ENCODE assay signal across 9 mouse cellular contexts in the genomic region with DNA sequence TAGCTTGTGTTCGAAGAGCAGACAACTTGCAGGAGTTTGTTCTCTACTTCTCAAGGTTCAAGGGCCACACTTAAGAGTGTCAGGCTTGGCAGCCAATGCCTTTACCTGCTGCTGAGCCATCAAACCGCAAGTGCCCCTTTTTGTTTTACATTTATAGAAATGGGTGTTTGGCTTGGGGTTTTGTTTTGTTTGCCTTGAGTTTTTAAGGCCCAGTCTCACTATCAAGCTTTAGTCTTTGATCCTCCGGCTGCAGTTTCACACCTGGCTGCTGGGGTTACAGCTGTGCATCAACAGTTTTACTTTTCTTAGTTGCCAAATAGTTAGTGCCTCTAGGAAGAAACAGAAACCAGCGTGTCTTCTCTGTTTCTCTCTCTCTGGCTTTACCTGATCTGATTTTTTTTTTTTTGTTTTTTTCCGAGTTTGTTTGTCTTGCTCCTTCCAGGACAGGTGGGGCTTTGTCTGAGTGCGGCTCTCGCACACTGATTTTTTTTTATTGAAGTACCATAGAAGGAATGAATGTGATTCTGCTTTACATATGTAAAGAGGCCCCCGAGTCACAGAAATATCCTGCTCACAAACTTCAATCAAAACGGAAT. TPM values are rescaled to one million over a fixed set of nuclear protein-coding genes. Genes with fewer than 3 reads are reported as not detected.
DNase-seq lines count a peak whose midpoint lies in the region; ATAC-seq lines count a peak whose summit lies in the region.
"Had no signal": no experiment of that assay in that cellular context is flagged by ENCODE, and none has a peak within 500 bp of the region (broad histone marks: within the 10 kb centered on the region; RNA-seq: fewer than 3 reads in every experiment).

No protein-coding gene starts in this region.

- WGBS in heart, embryonic 16.5 days = 22% methylated on average over 9 of the region's 9 CpGs
- WGBS in forebrain, embryonic 13.5 days = 29% methylated on average over 9 of the region's 9 CpGs
- 21% methylated on average over 9 of the region's 9 CpGs for WGBS in liver, embryonic 13.5 days (ENCODE audit: insufficient replicate concordance)
- 20% methylated on average over 9 of the region's 9 CpGs for WGBS in neural tube, embryonic 15.5 days

- peaks cover 8% of the 10 kb centered on the region; the same call in 1 of the 2 replicates for H3K27me3 ChIP-seq in heart, embryonic 16.5 days (ENCODE audit: control insufficient read depth, insufficient read depth, low read length)
- peaks cover 15% of the 10 kb centered on the region for H3K27me3 ChIP-seq in forebrain, embryonic 13.5 days
- H3K27me3 ChIP-seq in liver, embryonic 13.5 days = peaks cover 76% of the 10 kb centered on the region
- 0 out of 2 replicates have a peak, but pooled peaks cover 3% of the 10 kb centered on the region for H3K27me3 ChIP-seq in neural tube, embryonic 15.5 days (replicated peaks)

- no peak for DNase-seq in heart, postnatal 25 days (ENCODE audit: low spot score)
- no peak for DNase-seq in liver, embryonic 13.5 days
- no peak for DNase-seq in adrenal gland, postnatal 14 days
- no peak for DNase-seq in layer of hippocampus, postnatal 25 days (ENCODE audit: extremely low spot score in 1 of 2, low spot score in 1 of 2)

- ATAC-seq in heart, embryonic 16.5 days (replicated peaks; ENCODE audit: extremely low read depth, insufficient read depth, low FRiP score) = no peak
- no peak for ATAC-seq in forebrain, embryonic 13.5 days
- ATAC-seq in liver, embryonic 13.5 days (ENCODE audit: low read depth) = no peak
- ATAC-seq in neural tube, embryonic 15.5 days (ENCODE audit: low FRiP score) = no peak
- ATAC-seq in granulocyte monocyte progenitor cell, adult 5-6 weeks (replicated peaks; ENCODE audit: poor library complexity, severe bottlenecking) = no peak

- H3K36me3 ChIP-seq in heart, embryonic 16.5 days (ENCODE audit: control insufficient read depth, insufficient read depth) = no peaks in the 10 kb centered on the region
- no peaks in the 10 kb centered on the region for H3K36me3 ChIP-seq in forebrain, embryonic 13.5 days (ENCODE audit: poor library complexity, severe bottlenecking)
- no peaks in the 10 kb centered on the region for H3K36me3 ChIP-seq in liver, embryonic 13.5 days
- no peaks in the 10 kb centered on the region for H3K36me3 ChIP-seq in neural tube, embryonic 15.5 days
- H3K36me3 ChIP-seq: G1E had no signal

- intact Hi-C loops in heart, postnatal 25 days (cut with DNase I) = loop anchor here (2.0 kb wide), 1 partner anchor 14 kb away; no protein-coding TSS in a partner anchor

- H3K4me3 ChIP-seq in heart, embryonic 16.5 days (ENCODE audit: low read length) = peak overlapping the region; percentile 82
- H3K4me3 ChIP-seq in forebrain, embryonic 13.5 days = peak overlapping the region; percentile 77
- H3K4me3 ChIP-seq in liver, embryonic 13.5 days (replicated peaks) = peak overlapping the region; percentile 65
- H3K4me3 ChIP-seq in neural tube, embryonic 15.5 days (replicated peaks) = peak overlapping the region; percentile 78

- no peaks in the 10 kb centered on the region for H3K9me3 ChIP-seq in heart, embryonic 16.5 days (replicated peaks; ENCODE audit: control insufficient read depth, low read length)
- no peaks in the 10 kb centered on the region for H3K9me3 ChIP-seq in forebrain, embryonic 13.5 days (replicated peaks)
- no peaks in the 10 kb centered on the region for H3K9me3 ChIP-seq in liver, embryonic 13.5 days (replicated peaks)
- no peaks in the 10 kb centered on the region for H3K9me3 ChIP-seq in neural tube, embryonic 15.5 days (replicated peaks)
- H3K9me3 ChIP-seq: G1E had no signal

- H3K9ac ChIP-seq in heart, embryonic 16.5 days (ENCODE audit: low read length) = peak overlapping the region; percentile 91
- peak overlapping the region; percentile 93 for H3K9ac ChIP-seq in forebrain, embryonic 13.5 days
- H3K9ac ChIP-seq in liver, embryonic 13.5 days = no peak overlapping the region
- H3K9ac ChIP-seq in neural tube, embryonic 15.5 days (replicated peaks) = peak overlapping the region; percentile 84

- peak overlapping the region; percentile 79 for H3K27ac ChIP-seq in heart, embryonic 16.5 days (ENCODE audit: low read length)
- 0 out of 2 replicates have a peak overlapping the region, but pooled peaks have one; percentile 80 for H3K27ac ChIP-seq in forebrain, embryonic 13.5 days
- H3K27ac ChIP-seq in liver, embryonic 13.5 days = no peak overlapping the region
- peak overlapping the region; percentile 81 for H3K27ac ChIP-seq in neural tube, embryonic 15.5 days (replicated peaks)

- H3K4me1 ChIP-seq in heart, embryonic 16.5 days (ENCODE audit: control insufficient read depth, insufficient read depth, low read length) = peaks cover 10% of the 10 kb centered on the region
- H3K4me1 ChIP-seq in forebrain, embryonic 13.5 days = peaks cover 22% of the 10 kb centered on the region
- peaks cover 24% of the 10 kb centered on the region for H3K4me1 ChIP-seq in liver, embryonic 13.5 days (replicated peaks)
- peaks cover 20% of the 10 kb centered on the region for H3K4me1 ChIP-seq in neural tube, embryonic 15.5 days

- peak overlapping the region; percentile 99 for H3K4me2 ChIP-seq in heart, embryonic 16.5 days (ENCODE audit: low read depth, low read length)
- peak overlapping the region; percentile 85 for H3K4me2 ChIP-seq in forebrain, embryonic 13.5 days
- peak overlapping the region; percentile 86 for H3K4me2 ChIP-seq in liver, embryonic 13.5 days
- H3K4me2 ChIP-seq in neural tube, embryonic 15.5 days = peak overlapping the region; percentile 90

RNA-seq across cellular contexts. Expression of a gene that starts 1.4 kb away (rescaled TPM):
- polyA plus RNA-seq in heart, embryonic 16.5 days (2015; fragmentation: Nextera tagmentation; extraction: Ambion mirVana) = 3.3 and 5.6 TPM in 2 replicates
- total RNA-seq in heart, postnatal 25 days (2021) = 10 to 100 TPM; 10.5 to 10.9 TPM
- 36.4 and 37.5 TPM in 2 replicates for polyA plus RNA-seq in forebrain, embryonic 13.5 days (2015; fragmentation: Nextera tagmentation; extraction: Ambion mirVana)
- polyA plus RNA-seq in liver, embryonic 13.5 days (2015; fragmentation: Nextera tagmentation; extraction: Ambion mirVana) = 0.10 and 0.23 TPM in 2 replicates
- polyA plus RNA-seq in neural tube, embryonic 15.5 days (2015; fragmentation: Nextera tagmentation; extraction: Ambion mirVana) = 26.0 and 32.4 TPM in 2 replicates
- total RNA-seq in adrenal gland, postnatal 14 days (2021) = 17.2 and 17.8 TPM in 2 replicates
- total RNA-seq in granulocyte monocyte progenitor cell, adult 5-6 weeks (2014; fragmentation: Nextera tagmentation) = not detected in 2 replicates
- total RNA-seq in granulocyte monocyte progenitor cell, adult 5-6 weeks (2017) = 0.46 TPM in 1 of 2 replicates, not detected in the other
- total RNA-seq in layer of hippocampus, postnatal 25 days (2021) = 100 to 1,000 TPM in 1 of 2 experiments, 10 to 100 TPM in 1; 95.7 to 110 TPM

RNA-seq across cellular contexts. Expression of a gene that starts 16.8 kb away (rescaled TPM):
- polyA plus RNA-seq in heart, embryonic 16.5 days (2015; fragmentation: Nextera tagmentation; extraction: Ambion mirVana) = 223 and 247 TPM in 2 replicates
- 100 to 1,000 TPM; 145 to 156 TPM for total RNA-seq in heart, postnatal 25 days (2021)
- polyA plus RNA-seq in forebrain, embryonic 13.5 days (2015; fragmentation: Nextera tagmentation; extraction: Ambion mirVana) = 190 and 192 TPM in 2 replicates
- polyA plus RNA-seq in liver, embryonic 13.5 days (2015; fragmentation: Nextera tagmentation; extraction: Ambion mirVana) = 141 and 173 TPM in 2 replicates
- 99.3 and 144 TPM in 2 replicates for polyA plus RNA-seq in neural tube, embryonic 15.5 days (2015; fragmentation: Nextera tagmentation; extraction: Ambion mirVana)
- 208 and 209 TPM in 2 replicates for total RNA-seq in adrenal gland, postnatal 14 days (2021)
- total RNA-seq in granulocyte monocyte progenitor cell, adult 5-6 weeks (2014; fragmentation: Nextera tagmentation) = 252 and 291 TPM in 2 replicates
- total RNA-seq in granulocyte monocyte progenitor cell, adult 5-6 weeks (2017) = 155 and 168 TPM in 2 replicates
- 100 to 1,000 TPM; 116 to 120 TPM for total RNA-seq in layer of hippocampus, postnatal 25 days (2021)

RNA-seq across cellular contexts. Expression of a gene that starts 38.4 kb away (rescaled TPM):
- 16.9 and 17.2 TPM in 2 replicates for polyA plus RNA-seq in heart, embryonic 16.5 days (2015; fragmentation: Nextera tagmentation; extraction: Ambion mirVana)
- total RNA-seq in heart, postnatal 25 days (2021) = 10 to 100 TPM; 13.7 to 15.5 TPM
- 1.7 and 2.1 TPM in 2 replicates for polyA plus RNA-seq in forebrain, embryonic 13.5 days (2015; fragmentation: Nextera tagmentation; extraction: Ambion mirVana)
- polyA plus RNA-seq in liver, embryonic 13.5 days (2015; fragmentation: Nextera tagmentation; extraction: Ambion mirVana) = 7.7 and 7.9 TPM in 2 replicates
- polyA plus RNA-seq in neural tube, embryonic 15.5 days (2015; fragmentation: Nextera tagmentation; extraction: Ambion mirVana) = 3.0 and 7.4 TPM in 2 replicates
- 45.7 and 50.1 TPM in 2 replicates for total RNA-seq in adrenal gland, postnatal 14 days (2021)
- total RNA-seq in granulocyte monocyte progenitor cell, adult 5-6 weeks (2014; fragmentation: Nextera tagmentation) = 5.4 and 6.1 TPM in 2 replicates
- total RNA-seq in granulocyte monocyte progenitor cell, adult 5-6 weeks (2017) = not detected in 2 replicates
- total RNA-seq in layer of hippocampus, postnatal 25 days (2021) = 1 to 10 TPM in 1 of 2 experiments, under 1 TPM in 1; 0.98 to 1.8 TPM

RNA-seq across cellular contexts. Expression of a gene that starts 46.6 kb away (rescaled TPM):
- 16.0 and 19.2 TPM in 2 replicates for polyA plus RNA-seq in heart, embryonic 16.5 days (2015; fragmentation: Nextera tagmentation; extraction: Ambion mirVana)
- total RNA-seq in heart, postnatal 25 days (2021) = 10 to 100 TPM; 12.6 to 13.3 TPM
- 35.2 and 38.3 TPM in 2 replicates for polyA plus RNA-seq in forebrain, embryonic 13.5 days (2015; fragmentation: Nextera tagmentation; extraction: Ambion mirVana)
- polyA plus RNA-seq in liver, embryonic 13.5 days (2015; fragmentation: Nextera tagmentation; extraction: Ambion mirVana) = 4.4 and 4.6 TPM in 2 replicates
- 32.4 and 34.8 TPM in 2 replicates for polyA plus RNA-seq in neural tube, embryonic 15.5 days (2015; fragmentation: Nextera tagmentation; extraction: Ambion mirVana)
- 19.9 and 25.0 TPM in 2 replicates for total RNA-seq in adrenal gland, postnatal 14 days (2021)
- total RNA-seq in granulocyte monocyte progenitor cell, adult 5-6 weeks (2014; fragmentation: Nextera tagmentation) = 4.9 and 12.8 TPM in 2 replicates
- total RNA-seq in granulocyte monocyte progenitor cell, adult 5-6 weeks (2017) = 8.3 and 10.0 TPM in 2 replicates
- 10 to 100 TPM; 26.9 to 29.0 TPM for total RNA-seq in layer of hippocampus, postnatal 25 days (2021)

Comparison
In these comparisons a context has a peak if more than half of its experiments do, and no peak if none do; other contexts are left out.
1. RNA of a gene that starts 1.4 kb away (total RNA-seq): 95.7 to 110 TPM in layer of hippocampus, postnatal 25 days, 17.2 to 17.8 TPM in adrenal gland, postnatal 14 days and 10.5 to 10.9 TPM in heart, postnatal 25 days; 0.46 TPM in granulocyte monocyte progenitor cell, adult 5-6 weeks; every median in the first group is over 4 times any median in the second.
2. Peak in every context shown above with its lines, with median percentiles within 50 percentile points of each other: H3K4me2 ChIP-seq and H3K4me3 ChIP-seq.